Mouse (Mus musculus) G1E (cell line): Measurements from ENCODE around the gene Hyal2.

ENCODE experiments used
- CTCF ChIP-seq: IDR thresholded peaks from 2 replicates; pipeline ENCODE4 v1.5.1; 2012; ENCODE audit warnings: low read depth, low read length, inconsistent platforms, mixed read lengths
- GATA1 ChIP-seq: IDR thresholded peaks from 2 replicates; pipeline ENCODE4 v1.6.1; 2012; ENCODE audit warnings: borderline replicate concordance, low read length, inconsistent platforms, mixed read lengths
- TAL1 ChIP-seq: conservative IDR thresholded peaks from 2 replicates; pipeline ENCODE4 v1.6.1; 2012; ENCODE audit warnings: low read depth, low read length, inconsistent platforms, mixed read lengths

GRCm38 (mm10) chr9:107599433-107599832 is 31.7 kb downstream of the Hyal2 start:
- TF ChIP-seq GATA1 (no peak), CTCF (no peak), TAL1 (no peak)
